Mouse (Mus musculus): ENCODE measurements around the gene Gm3033.
"Not testable (repeated sequence)": the region's sequence is repeated elsewhere in the genome, so short reads cannot be mapped to it uniquely, and the experiment has no call there.

Gene Gm3033

GRCm38 (mm10) chr14:3845945-3846344 lies at the start of gene Gm3033:
TSS of gene Gm3033 (plus strand) at chr14:3846245.
- CTCF ChIA-PET = not testable (repeated sequence)

GRCm38 (mm10) chr14:3809774-3810173 lies 36.3 kb upstream of the Gm3033 start, which contains the start of gene Gm3002:
TSS of gene Gm3002 (plus strand) at chr14:3810074.
- CTCF ChIA-PET = not testable (repeated sequence)

- CTCF ChIA-PET = not testable (repeated sequence)
Measured at GRCm38 (mm10) chr14:3883872-3884271, 37.8 kb downstream of the Gm3033 start, which contains the start of gene Gm2916. TSS of gene Gm2916 (plus strand) at chr14:3884172.

Measured in spleen, embryonic (tissue).